Mouse (Mus musculus) inflammation-experienced regulatory T-cells, adult 6 months (primary cell): ENCODE data around the gene Nrxn3. TPM values are rescaled to one million over a fixed set of nuclear protein-coding genes. Genes with fewer than 3 reads are reported as not detected.
A peak's percentile ranks its signal among the peaks of the same experiment; 100 is the strongest.

Experiments used
- ATAC-seq: one replicate; pipeline ENCODE4 v1.8.0; 2017
- polyA plus RNA-seq, 3 experiments: library from polyadenylated mRNA; unstranded; fragments of 100-300 nt; shearing (Covaris generic); gene quantifications; one replicate each; pipeline ENCODE4 v1.2.1; 2017

Gene Nrxn3
- polyA plus RNA-seq, 3 experiments from 2014 or later, result 0.13 TPM; not detected in 2

GRCm38 (mm10) chr12:89719194-89720080, 996.8 kb downstream of the Nrxn3 start:
- ATAC-seq, result peak; percentile 95

- ATAC-seq, result no peak
These were observed 998.3 kb downstream of the Nrxn3 start for GRCm38 (mm10) chr12:89720945-89721344.

GRCm38 (mm10) chr12:89722462-89722861, 999.8 kb downstream of the Nrxn3 start:
- no peak for ATAC-seq

- no peak for ATAC-seq
These were observed 1001.4 kb downstream of the Nrxn3 start for GRCm38 (mm10) chr12:89724048-89724447.

- no peak for ATAC-seq
These were observed 1019.6 kb downstream of the Nrxn3 start for GRCm38 (mm10) chr12:89742326-89742725.

- ATAC-seq, result no peak
These were observed 1020.1 kb downstream of the Nrxn3 start for GRCm38 (mm10) chr12:89742796-89743195.

- no peak for ATAC-seq
These were observed 1041.8 kb downstream of the Nrxn3 start for GRCm38 (mm10) chr12:89764191-89765082.

- no peak for ATAC-seq
These were observed 1042.5 kb downstream of the Nrxn3 start for GRCm38 (mm10) chr12:89765179-89765578.

GRCm38 (mm10) chr12:89788794-89789193, 1066.1 kb downstream of the Nrxn3 start:
- ATAC-seq, result no peak

GRCm38 (mm10) chr12:89789981-89790380, 1067.3 kb downstream of the Nrxn3 start:
- ATAC-seq, result no peak

GRCm38 (mm10) chr12:89791829-89792228, 1069.2 kb downstream of the Nrxn3 start:
- no peak for ATAC-seq

- no peak for ATAC-seq
These were observed 1072.1 kb downstream of the Nrxn3 start for GRCm38 (mm10) chr12:89794741-89795140.

- no peak for ATAC-seq
These were observed 1085.5 kb downstream of the Nrxn3 start for GRCm38 (mm10) chr12:89808217-89808616.

- no peak for ATAC-seq
These were observed 1087.5 kb downstream of the Nrxn3 start for GRCm38 (mm10) chr12:89810146-89810545.

- ATAC-seq, result no peak
These were observed 1089.3 kb downstream of the Nrxn3 start for GRCm38 (mm10) chr12:89811815-89812549.

GRCm38 (mm10) chr12:89812550-89813207, 1090.0 kb downstream of the Nrxn3 start:
- no peak for ATAC-seq

- ATAC-seq, result no peak
These were observed 1090.6 kb downstream of the Nrxn3 start for GRCm38 (mm10) chr12:89813294-89813693.

GRCm38 (mm10) chr12:89813718-89814117, 1091.0 kb downstream of the Nrxn3 start:
- ATAC-seq, result no peak

GRCm38 (mm10) chr12:89814536-89814935, 1091.9 kb downstream of the Nrxn3 start:
- ATAC-seq, result no peak

- ATAC-seq, result no peak
These were observed 1094.5 kb downstream of the Nrxn3 start for GRCm38 (mm10) chr12:89817072-89817773.

GRCm38 (mm10) chr12:89818200-89818599, 1095.5 kb downstream of the Nrxn3 start:
- ATAC-seq, result no peak
